Mouse (Mus musculus): ENCODE data around the gene Tmx2. TPM values are rescaled to one million over a fixed set of nuclear protein-coding genes. Genes with fewer than 3 reads are reported as not detected.
A peak's percentile ranks its signal among the peaks of the same experiment; 100 is the strongest.

Gene Tmx2
- total and polyA plus RNA-seq, 3 experiments, result 64.6 to 66.8 TPM; not detected in 1

GRCm38 (mm10) chr2:84727172-84727858 is 48.4 kb upstream of the Tmx2 start, which contains the start of gene Clp1:
Clp1 (minus strand) TSS chr2:84727350.
- Histone ChIP-seq H3K9ac (ENCODE audit: control insufficient read depth, low read depth, low read length, poor library complexity, severe bottlenecking) (peak within 1 kb of the TSS; percentile 88), H3K27ac (ENCODE audit: control insufficient read depth, low read depth, low read length) (peak within 1 kb of the TSS; percentile 87), H3K4me3 (ENCODE audit: control insufficient read depth in 1 of 2, insufficient read depth in 1 of 2, low read depth in 2 of 2, low read length in 2 of 2) (peak within 1 kb of the TSS; percentile 83 to 92), H3K79me2 (ENCODE audit: control insufficient read depth, insufficient read depth, low read length, poor library complexity) (peaks cover 27% of the 10 kb centered on the region), H3K9me3 (replicated peaks; ENCODE audit: insufficient read depth, low read length) (no peaks in the 10 kb centered on the region), H3K4me1 (ENCODE audit: control insufficient read depth in 1 of 2, insufficient read depth in 2 of 2, low read length in 2 of 2) (peaks cover 3 to 10% of the 10 kb centered on the region in 2 experiments), H3K27me3 (ENCODE audit: control insufficient read depth in 1 of 2, insufficient read depth in 2 of 2, low read length in 2 of 2) (no peaks in the 10 kb centered on the region), H3K36me3 (ENCODE audit: control insufficient read depth in 1 of 2, insufficient read depth in 2 of 2, low read length in 2 of 2) (peaks cover 5 to 24% of the 10 kb centered on the region in 2 experiments; a peak in 3 of 4 replicates)
- peak; percentile 99 for DNase-seq (ENCODE audit: low read depth, low spot score)
- peak; percentile 96 for TF ChIP-seq POLR2AphosphoS2 (IDR thresholded peaks at IDR 0.05; ENCODE audit: low read length)
- peak; percentile 86 for TF ChIP-seq CHD2 (IDR thresholded peaks at IDR 0.05; ENCODE audit: low read length)
- TF ChIP-seq MYB (IDR thresholded peaks at IDR 0.05; ENCODE audit: low read depth, low read length), result peak; percentile 67
- peak; percentile 79 for TF ChIP-seq NRF1 (IDR thresholded peaks at IDR 0.05; ENCODE audit: insufficient read depth, low read depth, low read length, poor library complexity, severe bottlenecking)
- no peak for TF ChIP-seq POLR2AphosphoS5 (IDR thresholded peaks at IDR 0.05; ENCODE audit: borderline replicate concordance, low read depth, low read length)
- TF ChIP-seq TCF12 (IDR thresholded peaks at IDR 0.05; ENCODE audit: low read depth, low read length), result peak; percentile 58; the same call in 1 of the 2 replicates
- no peak for TF ChIP-seq ZKSCAN1 (IDR thresholded peaks at IDR 0.05; ENCODE audit: low read depth, low read length)
- peak; percentile 87 for TF ChIP-seq MXI1 (IDR thresholded peaks at IDR 0.05; ENCODE audit: low read depth, low read length)
- TF ChIP-seq MAFK (IDR thresholded peaks at IDR 0.05; ENCODE audit: borderline replicate concordance, low read depth, low read length), result no peak; the same call in 1 of the 2 replicates
- no peak for TF ChIP-seq TAL1 (IDR thresholded peaks at IDR 0.05; ENCODE audit: low read length)
- no peak for TF ChIP-seq RAD21 (IDR thresholded peaks at IDR 0.05; ENCODE audit: low read depth, low read length)
- peak; percentile 72 for TF ChIP-seq USF1 (IDR thresholded peaks at IDR 0.05; ENCODE audit: low read depth, low read length)
- peak; percentile 91 for TF ChIP-seq TBP (IDR thresholded peaks at IDR 0.05; ENCODE audit: low read depth, low read length)
- no peak for TF ChIP-seq GABPA (IDR thresholded peaks at IDR 0.05; ENCODE audit: low read depth, low read length)
- TF ChIP-seq UBTF (IDR thresholded peaks at IDR 0.05; ENCODE audit: borderline replicate concordance, insufficient read depth, low read depth, low read length), result no peak
- TF ChIP-seq RCOR1 (IDR thresholded peaks at IDR 0.05; ENCODE audit: low read depth, low read length), result no peak
- TF ChIP-seq E2F4 (IDR thresholded peaks at IDR 0.05; ENCODE audit: borderline replicate concordance, low read depth, low read length), result no peak
- no peak for TF ChIP-seq CHD1 (IDR thresholded peaks at IDR 0.05; ENCODE audit: low read depth, low read length)
- peak; percentile 88 for TF ChIP-seq ZMIZ1 (IDR thresholded peaks at IDR 0.05; ENCODE audit: low read depth, low read length)
- no peak for TF ChIP-seq JUND (IDR thresholded peaks at IDR 0.05; ENCODE audit: low read depth, low read length)
- TF ChIP-seq EP300 (IDR thresholded peaks at IDR 0.05; ENCODE audit: low read depth in 1 of 2, low read length in 2 of 2), result peak in 1 of 2 experiments; percentile 30; a peak in 1 of 4 replicates
- peak; percentile 93 for TF ChIP-seq NELFE (IDR thresholded peaks at IDR 0.05; ENCODE audit: low read depth, low read length)
- TF ChIP-seq ZC3H11A (IDR thresholded peaks at IDR 0.05; ENCODE audit: low read depth, low read length), result no peak
- TF ChIP-seq SMC3 (IDR thresholded peaks at IDR 0.05; ENCODE audit: low read depth, low read length), result no peak
- TF ChIP-seq MYC (IDR thresholded peaks at IDR 0.05; ENCODE audit: low read depth, low read length), result no peak
- TF ChIP-seq ZNF384 (IDR thresholded peaks at IDR 0.05; ENCODE audit: low read depth, low read length), result no peak
- TF ChIP-seq ETS1 (IDR thresholded peaks at IDR 0.05; ENCODE audit: low read depth, low read length), result peak; percentile 53; the same call in 1 of the 2 replicates
- peak; percentile 100 for TF ChIP-seq ELF1 (IDR thresholded peaks at IDR 0.05; ENCODE audit: low read depth, low read length)
- TF ChIP-seq USF2 (IDR thresholded peaks at IDR 0.05; ENCODE audit: borderline replicate concordance in 1 of 2, insufficient read depth in 1 of 2, low read depth in 1 of 2, low read length in 2 of 2), result no peak
- TF ChIP-seq MAX (IDR thresholded peaks at IDR 0.05; ENCODE audit: low read length), result 0 out of 2 replicates have a peak, but pooled peaks have one; percentile 26
- TF ChIP-seq MAZ (IDR thresholded peaks at IDR 0.05; ENCODE audit: low read depth, low read length), result 0 out of 2 replicates have a peak, but pooled peaks have one; percentile 50
- peak; percentile 97 for TF ChIP-seq HCFC1 (IDR thresholded peaks at IDR 0.05; ENCODE audit: low read depth, low read length)
- TF ChIP-seq CTCF (IDR thresholded peaks at IDR 0.05 in 2 of 3, conservative IDR thresholded peaks at IDR 0.05 in 1 of 3; ENCODE audit: control insufficient read depth in 1 of 3, insufficient read depth in 1 of 3, low read depth in 2 of 3, low read length in 3 of 3, poor library complexity in 1 of 3, severe bottlenecking in 1 of 3), result no peak
- TF ChIP-seq MEF2A (IDR thresholded peaks at IDR 0.05; ENCODE audit: extremely low read depth, insufficient replicate concordance, low read depth, low read length, poor library complexity, severe bottlenecking), result no peak
- TF ChIP-seq POLR2A (IDR thresholded peaks at IDR 0.05; ENCODE audit: control insufficient read depth in 1 of 2, insufficient read depth in 1 of 2, low read depth in 1 of 2, low read length in 2 of 2, poor library complexity in 1 of 2), result peak; percentile 69 to 98; a peak in 3 of 4 replicates
- TF ChIP-seq GATA1 (IDR thresholded peaks at IDR 0.05; ENCODE audit: low read depth, low read length), result no peak

All from MEL (cell line).